19 mouse cellular contexts compared by ENCODE assay signal in the genomic region with DNA sequence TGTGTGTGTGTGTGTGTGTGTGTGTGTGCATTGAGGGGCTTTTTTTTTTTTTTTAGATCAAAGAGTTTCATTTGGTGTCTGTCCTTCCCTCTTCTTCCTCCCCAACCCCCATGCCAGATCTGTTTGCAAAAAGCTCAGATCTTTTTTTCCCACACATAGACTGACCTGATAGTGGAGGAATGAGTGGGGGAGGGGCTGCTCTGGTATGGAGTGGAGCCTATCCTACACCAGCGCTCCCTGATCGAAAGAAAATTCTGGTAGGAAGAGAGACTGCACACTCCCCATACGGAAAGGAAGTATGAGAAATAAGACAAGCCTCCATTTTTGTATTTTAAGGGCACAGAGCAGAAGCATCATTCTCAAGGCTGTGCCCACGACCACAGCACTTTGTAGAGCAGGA. TPM values are rescaled to one million over a fixed set of nuclear protein-coding genes. Genes with fewer than 3 reads are reported as not detected.
DNase-seq lines count a peak whose midpoint lies in the region; ATAC-seq lines count a peak whose summit lies in the region.
"Had no signal": no experiment of that assay in that cellular context is flagged by ENCODE, and none has a peak within 500 bp of the region (broad histone marks: within the 10 kb centered on the region; RNA-seq: fewer than 3 reads in every experiment).

No protein-coding gene starts in this region.

- no peaks in the 10 kb centered on the region for H3K9me3 ChIP-seq in heart, embryonic 13.5 days
- H3K9me3 ChIP-seq in liver, embryonic 12.5 days (replicated peaks) = no peaks in the 10 kb centered on the region
- no peaks in the 10 kb centered on the region for H3K9me3 ChIP-seq in embryonic facial prominence, embryonic 10.5 days
- H3K9me3 ChIP-seq: midbrain, embryonic 12.5 days had no signal

- H3K9ac ChIP-seq in heart, embryonic 13.5 days = peak overlapping the region; percentile 24; the same call in 1 of the 2 replicates
- no peak overlapping the region for H3K9ac ChIP-seq in liver, embryonic 12.5 days
- H3K9ac ChIP-seq: forebrain, postnatal 0 days; midbrain, embryonic 12.5 days had no signal

- no peaks in the 10 kb centered on the region for H3K36me3 ChIP-seq in heart, embryonic 13.5 days
- H3K36me3 ChIP-seq in liver, embryonic 12.5 days = no peaks in the 10 kb centered on the region
- H3K36me3 ChIP-seq in embryonic facial prominence, embryonic 10.5 days (replicated peaks) = no peaks in the 10 kb centered on the region
- H3K36me3 ChIP-seq: midbrain, embryonic 12.5 days had no signal

- H3K27me3 ChIP-seq in heart, embryonic 13.5 days (replicated peaks) = no peaks in the 10 kb centered on the region
- H3K27me3 ChIP-seq in liver, embryonic 12.5 days (replicated peaks) = peaks cover 2% of the 10 kb centered on the region; the same call in 1 of the 2 replicates
- no peaks in the 10 kb centered on the region; the same call in 1 of the 2 replicates for H3K27me3 ChIP-seq in embryonic facial prominence, embryonic 10.5 days (replicated peaks; ENCODE audit: low read depth, poor library complexity, severe bottlenecking)
- H3K27me3 ChIP-seq: Patski had no signal

- no peak for DNase-seq in heart, adult 8-10 months (ENCODE audit: low spot score)
- DNase-seq in liver = peak; percentile 11
- peak; percentile 47 for DNase-seq in embryonic facial prominence, embryonic 10.5 days (ENCODE audit: low spot score)
- peak; percentile 47 for DNase-seq in yolk sac, embryonic 10.5 days (ENCODE audit: low spot score)
- no peak for DNase-seq in gastrocnemius, postnatal 4 days (ENCODE audit: low spot score in 2 of 2)
- DNase-seq: cerebellum, adult 9-10 months; forebrain, postnatal 0 days; kidney, adult 18-20 months; kidney, postnatal 25 days; lung, adult 2 months; lung, postnatal 4 days; thymus, postnatal 36 days had no signal

- H3K27ac ChIP-seq in heart, embryonic 13.5 days (replicated peaks) = peak overlapping the region; percentile 79; the same call in 1 of the 2 replicates
- H3K27ac ChIP-seq in liver, embryonic 12.5 days = no peak overlapping the region
- 0 out of 2 replicates have a peak overlapping the region, but pooled peaks have one; percentile 11 for H3K27ac ChIP-seq in embryonic facial prominence, embryonic 10.5 days (replicated peaks)
- H3K27ac ChIP-seq: left cerebral cortex, adult 2 months; midbrain, embryonic 12.5 days had no signal

- H3K4me1 ChIP-seq in heart, embryonic 13.5 days = peaks cover 38% of the 10 kb centered on the region
- H3K4me1 ChIP-seq in liver, embryonic 12.5 days = peaks cover 22% of the 10 kb centered on the region
- H3K4me1 ChIP-seq in embryonic facial prominence, embryonic 10.5 days = peaks cover 39% of the 10 kb centered on the region

- WGBS in heart, embryonic 13.5 days = 16% methylated on average over 4 of the region's 4 CpGs
- WGBS in liver, embryonic 12.5 days (ENCODE audit: insufficient replicate concordance) = 22% methylated on average over 4 of the region's 4 CpGs
- 31% methylated on average over 4 of the region's 4 CpGs for whole genome bisulfite sequencing in embryonic facial prominence, embryonic 10.5 days

- H3K4me3 ChIP-seq in heart, embryonic 13.5 days = no peak overlapping the region
- no peak overlapping the region for H3K4me3 ChIP-seq in liver, embryonic 12.5 days
- no peak overlapping the region for H3K4me3 ChIP-seq in embryonic facial prominence, embryonic 10.5 days
- H3K4me3 ChIP-seq: left cerebral cortex, adult 2 months; midbrain, embryonic 12.5 days; myocyte had no signal

- ATAC-seq in heart, embryonic 13.5 days (ENCODE audit: extremely low read depth, insufficient number of reproducible peaks, low FRiP score, low TSS enrichment) = no peak
- no peak for ATAC-seq in liver, embryonic 12.5 days
- ATAC-seq: forebrain, postnatal 0 days; hindbrain, embryonic 16.5 days; Patski had no signal

- H3K4me2 ChIP-seq in heart, embryonic 13.5 days = peak overlapping the region; percentile 60
- no peak overlapping the region for H3K4me2 ChIP-seq in liver, embryonic 12.5 days
- H3K4me2 ChIP-seq: midbrain, embryonic 12.5 days had no signal

RNA-seq across cellular contexts. Expression of a gene that starts 25.2 kb away (rescaled TPM):
- polyA plus RNA-seq in heart, embryonic 13.5 days (2015; fragmentation: Nextera tagmentation; extraction: Ambion mirVana) = 0.87 and 0.92 TPM in 2 replicates
- total RNA-seq in heart, adult 8-10 months (2022) = under 1 TPM in 3 of 4 experiments, not detected in 1; 0.06 to 0.17 (median 0.12) TPM
- polyA plus RNA-seq in liver, embryonic 12.5 days (2016; fragmentation: Nextera tagmentation; extraction: Ambion mirVana) = 0.37 and 0.52 TPM in 2 replicates
- 9.5 and 15.1 TPM in 2 replicates for polyA plus RNA-seq in embryonic facial prominence, embryonic 10.5 days (2016; fragmentation: Nextera tagmentation; extraction: Ambion mirVana)
- total RNA-seq in gastrocnemius, postnatal 4 days (2021) = 1 to 10 TPM in 1 of 2 experiments, under 1 TPM in 1; 0.98 to 1.9 TPM

Comparison
In these comparisons a context has a peak if more than half of its experiments do, and no peak if none do; other contexts are left out.
1. DNase-seq: peak in liver (single experiment), embryonic facial prominence, embryonic 10.5 days (single experiment) and yolk sac, embryonic 10.5 days (single experiment); none in heart, adult 8-10 months (single experiment) and gastrocnemius, postnatal 4 days (0 of 2).